Mouse (Mus musculus) myocyte (in vitro differentiated cells): ENCODE data around the gene Pde4d. TPM values are rescaled to one million over a fixed set of nuclear protein-coding genes. Genes with fewer than 3 reads are reported as not detected.
A peak's percentile ranks its signal among the peaks of the same experiment; 100 is the strongest.

ENCODE experiments used
- H3K27me3 ChIP-seq: one replicate; pipeline ENCODE4 v1.6.1; 2011; ENCODE audit not compliant: control insufficient read depth, insufficient read depth, insufficient read length
- H3K36me3 ChIP-seq: one replicate; pipeline ENCODE4 v1.6.1; 2011; ENCODE audit not compliant: control insufficient read depth, insufficient read depth
- H3K4me2 ChIP-seq: one replicate; pipeline ENCODE4 v1.6.1; 2011; ENCODE audit warnings: low read depth, control low read depth
- H3K4me3 ChIP-seq: one replicate; pipeline ENCODE4 v1.5.1; 2011; ENCODE audit warnings: mild to moderate bottlenecking, control low read depth, moderate library complexity
- H3K79me2 ChIP-seq: one replicate; pipeline ENCODE4 v1.6.1; 2011; ENCODE audit not compliant: control insufficient read depth, insufficient read depth
- H3ac ChIP-seq: one replicate; pipeline ENCODE4 v1.6.1; 2011; ENCODE audit not compliant: control insufficient read depth, insufficient read length
- CEBPB ChIP-seq: IDR thresholded peaks from 2 replicates; pipeline ENCODE4 v1.6.1; 2011; ENCODE audit warnings: mild to moderate bottlenecking, moderate library complexity; ENCODE audit not compliant: poor library complexity, insufficient read depth, severe bottlenecking
- E2F4 ChIP-seq: IDR thresholded peaks from one replicate; pipeline ENCODE4 v1.6.1; 2011; ENCODE audit warnings: mild to moderate bottlenecking, control low read depth, moderate library complexity; ENCODE audit not compliant: insufficient read depth
- MAX ChIP-seq: IDR thresholded peaks from one replicate; pipeline ENCODE4 v1.6.1; 2011; ENCODE audit warnings: low read depth, mild to moderate bottlenecking, control low read depth
- MYOD1 ChIP-seq, 3 experiments: IDR thresholded peaks; one replicate each; pipeline ENCODE4 v1.6.1; 2011; ENCODE audit warnings: control low read depth in 2 of 3, low read depth in 2 of 3, mild to moderate bottlenecking in 2 of 3, moderate library complexity in 1 of 3; ENCODE audit not compliant: insufficient read length in 2 of 3, control insufficient read depth in 1 of 3
- MYOG ChIP-seq, 3 experiments: IDR thresholded peaks; one replicate each; pipeline ENCODE4 v1.6.1; 2011; ENCODE audit warnings: control low read depth in 2 of 3, low read depth in 2 of 3, mild to moderate bottlenecking in 2 of 3; ENCODE audit not compliant: insufficient read length in 2 of 3, control insufficient read depth in 1 of 3, insufficient read depth in 1 of 3
- POLR2A ChIP-seq: IDR thresholded peaks from one replicate; pipeline ENCODE4 v1.6.1; 2011; ENCODE audit warnings: low read depth, mild to moderate bottlenecking, control low read depth, moderate library complexity; ENCODE audit not compliant: insufficient read length
- POLR2AphosphoS2 ChIP-seq: IDR thresholded peaks from one replicate; pipeline ENCODE4 v1.6.1; 2011; ENCODE audit warnings: low read depth, control low read depth; ENCODE audit not compliant: insufficient read length
- REST ChIP-seq: IDR thresholded peaks from one replicate; pipeline ENCODE4 v1.6.1; 2011; ENCODE audit warnings: mild to moderate bottlenecking, control low read depth, moderate library complexity; ENCODE audit not compliant: insufficient read depth, insufficient read length
- SRF ChIP-seq: IDR thresholded peaks from one replicate; pipeline ENCODE4 v1.6.1; 2011; ENCODE audit warnings: low read depth; ENCODE audit not compliant: control insufficient read depth, insufficient read length
- TCF12 ChIP-seq: IDR thresholded peaks from one replicate; pipeline ENCODE4 v1.6.1; 2011; ENCODE audit warnings: mild to moderate bottlenecking, control low read depth; ENCODE audit not compliant: poor library complexity, insufficient read depth, severe bottlenecking
- TCF3 ChIP-seq: IDR thresholded peaks from one replicate; pipeline ENCODE4 v1.6.1; 2011; ENCODE audit warnings: low read depth, control low read depth; ENCODE audit not compliant: insufficient read length
- USF1 ChIP-seq: IDR thresholded peaks from one replicate; pipeline ENCODE4 v1.6.1; 2011; ENCODE audit warnings: low read depth, mild to moderate bottlenecking, control low read depth, moderate library complexity
- polyA plus RNA-seq: library from polyadenylated mRNA; unstranded; fragments of >200 nt; fragmentation: generic; extraction: Trizol; gene quantifications from one replicate; pipeline ENCODE4 v1.2.1, GENCODE M21; 2012; ENCODE audit warnings: missing spikeins

The Pde4d gene
- polyA plus RNA-seq, 1 experiment: 8.2 TPM

DNA sequence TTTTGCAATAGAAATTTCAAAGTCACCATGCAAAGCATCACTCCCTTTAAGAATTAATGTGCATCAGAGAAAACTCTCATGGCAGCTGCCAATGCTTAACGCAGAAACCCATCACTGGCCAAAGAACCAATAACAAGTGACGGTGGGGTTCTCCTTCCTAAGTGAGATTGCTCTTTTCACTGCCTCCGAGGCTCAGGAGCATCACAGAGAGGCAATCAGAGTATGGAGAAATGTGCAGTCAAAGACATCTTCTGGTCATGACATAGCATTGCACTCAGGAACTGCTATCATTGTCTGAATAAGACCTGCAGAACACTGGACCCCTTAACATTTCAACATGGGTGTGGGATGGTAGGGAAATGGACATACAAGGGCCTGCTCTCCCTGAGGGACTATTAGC, 892.2 kb downstream of the Pde4d start:
- no peak for TF ChIP-seq USF1
- no peak for TF ChIP-seq POLR2A
- no peak for TF ChIP-seq MYOG (IDR thresholded peaks at IDR 0.05; ENCODE audit: control insufficient read depth in 1 of 3, insufficient read depth in 1 of 3, insufficient read length in 2 of 3, low read depth in 2 of 3)
- no peak for TF ChIP-seq TCF12
- TF ChIP-seq CEBPB: no peak

DNA sequence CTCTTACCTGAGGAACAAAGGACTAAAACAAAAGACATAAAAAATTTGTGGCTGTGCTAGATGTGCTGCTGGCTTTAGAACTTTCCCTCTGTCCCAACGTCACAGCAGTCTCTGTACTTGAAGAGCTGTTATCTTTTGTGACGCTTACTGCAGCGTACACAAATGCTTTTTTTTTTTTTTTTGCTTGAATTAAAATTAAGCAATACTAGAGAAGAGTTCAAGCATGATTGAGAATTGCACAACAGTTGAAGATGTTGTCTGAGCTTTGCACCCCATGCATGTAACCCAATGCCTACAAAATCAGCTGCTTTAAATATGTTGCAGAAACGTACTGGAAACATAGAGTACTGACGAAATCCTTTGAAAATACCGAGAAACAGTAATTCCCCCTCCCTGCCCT, 892.7 kb downstream of the Pde4d start:
- H3K4me2 ChIP-seq: no peak overlapping the region
- H3K79me2 ChIP-seq: peaks cover 4% of the 10 kb centered on the region
- H3ac ChIP-seq: no peak overlapping the region
- no peaks in the 10 kb centered on the region for H3K27me3 ChIP-seq
- TF ChIP-seq TCF3 (no peak), USF1 (no peak), POLR2AphosphoS2 (no peak), E2F4 (no peak), POLR2A (no peak), TCF12 (no peak), SRF (no peak), MAX (no peak), REST (no peak), MYOD1 (IDR thresholded peaks at IDR 0.05; ENCODE audit: control insufficient read depth in 1 of 3, insufficient read length in 2 of 3, low read depth in 2 of 3) (no peak), CEBPB (no peak)
- no peaks in the 10 kb centered on the region for H3K36me3 ChIP-seq
- no peak overlapping the region for H3K4me3 ChIP-seq

More for the DNA sequence above, 892.2 kb downstream of the Pde4d start:
- no peak overlapping the region for H3K4me3 ChIP-seq
- H3K36me3 ChIP-seq: no peaks in the 10 kb centered on the region
- H3K4me2 ChIP-seq: no peak overlapping the region
- H3K79me2 ChIP-seq: peaks cover 4% of the 10 kb centered on the region
- H3K27me3 ChIP-seq: no peaks in the 10 kb centered on the region
- H3ac ChIP-seq: no peak overlapping the region

DNA sequence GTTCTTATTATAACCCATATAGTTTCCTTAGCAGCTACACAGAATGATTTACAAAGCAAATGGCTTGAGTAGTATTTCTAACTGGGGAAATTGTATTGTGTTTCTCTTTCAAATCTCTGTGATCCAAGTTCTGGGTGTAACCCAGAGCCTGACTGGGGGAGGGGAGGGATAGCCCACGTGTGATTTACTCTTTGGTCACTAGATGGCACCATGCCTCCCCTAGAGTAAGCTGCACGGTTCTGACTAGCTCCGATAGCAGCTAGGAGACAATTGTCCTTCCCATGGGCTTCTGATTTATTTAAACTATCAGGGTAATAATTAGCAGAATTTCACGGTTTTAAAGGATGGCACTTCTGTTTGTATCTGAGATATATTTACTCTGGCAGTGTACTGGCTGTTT, 893.8 kb downstream of the Pde4d start:
- Histone ChIP-seq H3K27me3 (no peaks in the 10 kb centered on the region), H3K79me2 (peaks cover 4% of the 10 kb centered on the region), H3ac (no peak overlapping the region), H3K4me2 (peak overlapping the region; percentile 32), H3K36me3 (no peaks in the 10 kb centered on the region), H3K4me3 (no peak overlapping the region)
- TF ChIP-seq MAX (peak; percentile 51), E2F4 (no peak), MYOG (IDR thresholded peaks at IDR 0.05; ENCODE audit: control insufficient read depth in 1 of 3, insufficient read depth in 1 of 3, insufficient read length in 2 of 3, low read depth in 2 of 3) (no peak)

DNA sequence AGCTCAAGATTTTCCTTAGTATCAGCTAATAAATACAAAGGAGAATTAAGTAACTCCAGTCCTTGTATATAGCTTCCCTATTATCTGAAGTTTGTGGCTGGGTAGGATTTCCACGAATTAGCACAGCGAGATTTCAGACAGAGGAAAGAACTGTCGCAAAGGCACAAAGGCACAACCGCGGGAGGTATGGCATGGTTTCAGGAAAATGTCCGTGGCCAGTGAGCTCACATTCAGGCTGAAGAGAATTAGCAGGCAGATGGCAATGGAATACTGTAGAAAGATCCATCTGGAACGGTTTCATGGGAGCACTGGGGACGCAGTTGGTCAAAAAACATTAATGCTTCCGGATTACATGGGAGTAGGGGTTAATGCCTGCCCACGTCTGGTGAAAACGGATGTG, 898.0 kb downstream of the Pde4d start:
- peaks cover 4% of the 10 kb centered on the region for H3K79me2 ChIP-seq
- H3K27me3 ChIP-seq: no peaks in the 10 kb centered on the region
- no peaks in the 10 kb centered on the region for H3K36me3 ChIP-seq
- no peak overlapping the region for H3K4me3 ChIP-seq
- TF ChIP-seq MYOD1 (IDR thresholded peaks at IDR 0.05; ENCODE audit: control insufficient read depth in 1 of 3, insufficient read length in 2 of 3, low read depth in 2 of 3) (no peak), SRF (no peak), TCF12 (no peak), USF1 (no peak), CEBPB (no peak), TCF3 (no peak), MAX (no peak), POLR2AphosphoS2 (no peak)
- H3ac ChIP-seq: no peak overlapping the region
- H3K4me2 ChIP-seq: no peak overlapping the region

DNA sequence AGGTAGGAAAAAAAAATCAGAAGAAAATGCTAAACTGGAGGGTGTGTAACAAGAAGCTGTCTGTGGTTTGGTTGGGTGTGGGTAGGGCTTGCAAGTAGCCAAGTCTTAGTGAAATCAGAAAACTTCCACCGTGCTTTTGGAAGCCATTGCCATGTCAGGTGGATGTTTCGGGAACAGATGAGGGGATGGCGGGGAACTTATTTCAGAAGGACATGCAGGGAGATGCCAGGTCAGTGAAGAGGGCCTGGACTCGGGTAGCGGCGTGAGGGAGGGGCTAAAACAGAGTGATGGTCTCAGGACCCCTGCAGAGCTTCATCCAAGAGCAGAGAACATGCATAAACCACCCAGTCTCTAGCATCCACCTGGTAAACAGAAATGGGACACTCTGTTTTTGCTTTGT, 898.6 kb downstream of the Pde4d start:
- Histone ChIP-seq H3K27me3 (no peaks in the 10 kb centered on the region), H3K4me3 (no peak overlapping the region), H3ac (no peak overlapping the region), H3K36me3 (no peaks in the 10 kb centered on the region), H3K79me2 (peaks cover 4% of the 10 kb centered on the region), H3K4me2 (no peak overlapping the region)
- no peak for TF ChIP-seq MYOD1 (IDR thresholded peaks at IDR 0.05; ENCODE audit: control insufficient read depth in 1 of 3, insufficient read length in 2 of 3, low read depth in 2 of 3)
- TF ChIP-seq MAX: no peak
- TF ChIP-seq USF1: no peak

DNA sequence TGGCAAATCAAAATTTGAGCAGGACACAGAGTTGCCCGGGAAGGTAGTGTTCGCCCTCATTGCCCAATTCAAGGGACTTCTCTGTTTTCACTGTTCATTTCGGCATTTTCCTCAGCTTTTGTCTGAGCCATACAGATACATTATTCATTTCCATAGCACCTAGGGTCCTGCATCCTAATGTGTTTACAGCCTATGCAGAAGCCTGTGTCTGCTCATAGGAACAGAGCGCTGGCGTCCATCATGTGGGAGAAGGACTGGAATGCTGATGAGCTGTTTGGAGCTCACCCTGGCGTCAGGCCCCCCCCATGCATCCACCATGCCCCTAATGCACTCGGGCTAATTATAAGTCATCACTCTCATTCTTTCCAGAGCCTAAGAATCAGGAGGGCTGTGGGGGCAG, 900.4 kb downstream of the Pde4d start:
- no peak overlapping the region for H3ac ChIP-seq

More for the DNA sequence above, 900.4 kb downstream of the Pde4d start:
- H3K27me3 ChIP-seq: no peaks in the 10 kb centered on the region
- H3K79me2 ChIP-seq: peaks cover 4% of the 10 kb centered on the region
- H3K4me3 ChIP-seq: no peak overlapping the region
- H3K4me2 ChIP-seq: no peak overlapping the region
- TF ChIP-seq POLR2AphosphoS2 (no peak), MAX (no peak), E2F4 (no peak), REST (no peak), TCF12 (no peak)
- no peaks in the 10 kb centered on the region for H3K36me3 ChIP-seq
